Mouse (Mus musculus) left cerebral cortex, postnatal 25 days (tissue): Measurements from ENCODE around the gene Lyz2. TPM values are rescaled to one million over a fixed set of nuclear protein-coding genes. Genes with fewer than 3 reads are reported as not detected.

Experiments
- total RNA-seq, 2 experiments: library from RNA; stranded (reverse); gene quantifications; 2 replicates each; pipeline ENCODE4 v1.2.3; 2021

Lyz2 gene
- total RNA-seq, 2 experiments from 2014 or later, result 10.9 to 11.4 TPM

Other genes starting within 250 kb of the Lyz2 start
- not detected for gene Lrrc10, start 237.0 kb downstream of the Lyz2 start, total RNA-seq
- 100 to 1,000 TPM; 160 to 167 TPM for gene Cct2, start 218.5 kb downstream of the Lyz2 start, total RNA-seq
- gene Frs2, start 133.8 kb downstream of the Lyz2 start, total RNA-seq, result 10 to 100 TPM; 31.5 to 36.5 TPM
- gene Yeats4, start 57.8 kb downstream of the Lyz2 start, total RNA-seq, result 10 to 100 TPM; 53.5 to 56.4 TPM
- not detected for gene 9530003J23Rik, start 43.6 kb downstream of the Lyz2 start, total RNA-seq
- gene Lyz1, start 10.5 kb upstream of the Lyz2 start, total RNA-seq, result 1 to 10 TPM; 1.2 to 1.8 TPM
- 100 to 1,000 TPM; 106 to 109 TPM for gene Cpsf6, start 97.7 kb upstream of the Lyz2 start, total RNA-seq